Mouse (Mus musculus) forebrain, embryonic 16.5 days (tissue): Measurements from ENCODE around the gene Trim8. TPM values are rescaled to one million over a fixed set of nuclear protein-coding genes. Genes with fewer than 3 reads are reported as not detected.
A peak's percentile ranks its signal among the peaks of the same experiment; 100 is the strongest.

Experiments used
- ATAC-seq: fragments of 200-750 bp; cut with Nextera tagmentation; 2 replicates; pipeline ENCODE4 v1.8.0; 2017; ENCODE audit warnings: mild to moderate bottlenecking, moderate library complexity
- H3K27ac ChIP-seq: fragments of 300-500 bp; sonication (generic); 2 replicates; pipeline ENCODE4 v1.5.1; 2014; ENCODE audit warnings: low read length, control low read depth
- H3K27me3 ChIP-seq: fragments of 300-500 bp; sonication (generic); replicated peaks from 2 replicates; pipeline ENCODE4 v1.6.1; 2014; ENCODE audit warnings: low read length; ENCODE audit not compliant: control insufficient read depth, insufficient read depth
- H3K36me3 ChIP-seq: fragments of 300-500 bp; sonication (generic); 2 replicates; pipeline ENCODE4 v1.6.1; 2014; ENCODE audit not compliant: control insufficient read depth, insufficient read depth
- H3K4me1 ChIP-seq: fragments of 300-500 bp; sonication (generic); replicated peaks from 2 replicates; pipeline ENCODE4 v1.6.1; 2014; ENCODE audit warnings: low read length; ENCODE audit not compliant: control insufficient read depth, insufficient read depth
- H3K4me2 ChIP-seq: fragments of 300-500 bp; sonication (generic); 2 replicates; pipeline ENCODE4 v1.6.1; 2014; ENCODE audit warnings: mild to moderate bottlenecking, low read length, control low read depth
- H3K4me3 ChIP-seq: fragments of 300-500 bp; sonication (generic); replicated peaks from 2 replicates; pipeline ENCODE4 v1.5.1; 2014; ENCODE audit warnings: mild to moderate bottlenecking, low read length, control low read depth
- H3K9ac ChIP-seq: fragments of 300-500 bp; sonication (generic); replicated peaks from 2 replicates; pipeline ENCODE4 v1.6.1; 2014; ENCODE audit warnings: low read depth, low read length, control low read depth
- H3K9me3 ChIP-seq: fragments of 300-500 bp; sonication (generic); 2 replicates; pipeline ENCODE4 v1.6.1; 2016; ENCODE audit warnings: low read length; ENCODE audit not compliant: control insufficient read depth
- WGBS: fragments of 180-500 bp; shearing (Covaris S2); extraction: QIAGEN DNeasy Blood & Tissue Kit; methylation state at CpG from one replicate; pipeline ENCODE4 v1.1.7; 2014; 5-methylcytosine and 5-hydroxymethylcytosine counted together
- polyA plus RNA-seq: library from polyadenylated mRNA; unstranded; fragments of >200 nt; fragmentation: Nextera tagmentation; extraction: Ambion mirVana; gene quantifications from 2 replicates; pipeline ENCODE4 v1.2.1, GENCODE M21; 2015

The Trim8 gene
- polyA plus RNA-seq, 1 experiment from 2014 or later, result 27.7 TPM

- no peaks in the 10 kb centered on the region for H3K9me3 ChIP-seq
- H3K4me2 ChIP-seq, result no peak overlapping the region
- no peak overlapping the region for H3K27ac ChIP-seq
- H3K9ac ChIP-seq, result no peak overlapping the region
- H3K27me3 ChIP-seq, result no peaks in the 10 kb centered on the region
- WGBS, result 78% methylated on average over 4 of the region's 4 CpGs
- no peak overlapping the region for H3K4me3 ChIP-seq
- H3K4me1 ChIP-seq, result peaks cover 5% of the 10 kb centered on the region
- peaks cover 9% of the 10 kb centered on the region; the same call in 1 of the 2 replicates for H3K36me3 ChIP-seq
- no peak for ATAC-seq
These were observed 23.3 kb upstream of the Trim8 start for GRCm38 (mm10) chr19:46478242-46478641.

- 86% methylated on average over 5 of the region's 5 CpGs for WGBS
- Histone ChIP-seq H3K9ac (no peak overlapping the region), H3K9me3 (no peaks in the 10 kb centered on the region), H3K4me3 (no peak overlapping the region), H3K4me2 (no peak overlapping the region), H3K4me1 (peaks cover 10% of the 10 kb centered on the region), H3K27me3 (no peaks in the 10 kb centered on the region), H3K27ac (no peak overlapping the region), H3K36me3 (peaks cover 9% of the 10 kb centered on the region; the same call in 1 of the 2 replicates)
- ATAC-seq, result no peak
These were observed 22.7 kb upstream of the Trim8 start for GRCm38 (mm10) chr19:46478826-46479225.

GRCm38 (mm10) chr19:46479306-46480075 lies 22.0 kb upstream of the Trim8 start:
- Histone ChIP-seq H3K4me2 (no peak overlapping the region), H3K27ac (no peak overlapping the region), H3K9me3 (no peaks in the 10 kb centered on the region), H3K9ac (no peak overlapping the region), H3K36me3 (peaks cover 5% of the 10 kb centered on the region; the same call in 1 of the 2 replicates), H3K27me3 (no peaks in the 10 kb centered on the region), H3K4me3 (no peak overlapping the region), H3K4me1 (peaks cover 17% of the 10 kb centered on the region)
- no peak for ATAC-seq
- 80% methylated on average over 21 of the region's 21 CpGs for WGBS

GRCm38 (mm10) chr19:46480624-46481345 lies 20.7 kb upstream of the Trim8 start:
- H3K4me1 ChIP-seq, result peaks cover 19% of the 10 kb centered on the region
- no peak overlapping the region for H3K4me2 ChIP-seq
- no peak for ATAC-seq
- WGBS, result 75% methylated on average over 10 of the region's 10 CpGs
- no peak overlapping the region for H3K4me3 ChIP-seq
- H3K36me3 ChIP-seq, result 0 out of 2 replicates have a peak, but pooled peaks cover under 1% of the 10 kb centered on the region
- H3K9me3 ChIP-seq, result no peaks in the 10 kb centered on the region
- no peak overlapping the region for H3K9ac ChIP-seq
- H3K27me3 ChIP-seq, result no peaks in the 10 kb centered on the region
- no peak overlapping the region for H3K27ac ChIP-seq

GRCm38 (mm10) chr19:46481352-46481751 lies 20.1 kb upstream of the Trim8 start:
- H3K36me3 ChIP-seq, result 0 out of 2 replicates have a peak, but pooled peaks cover 3% of the 10 kb centered on the region
- no peaks in the 10 kb centered on the region for H3K27me3 ChIP-seq
- peaks cover 19% of the 10 kb centered on the region for H3K4me1 ChIP-seq
- H3K9me3 ChIP-seq, result no peaks in the 10 kb centered on the region
- H3K9ac ChIP-seq, result no peak overlapping the region
- no peak overlapping the region for H3K27ac ChIP-seq
- no peak for ATAC-seq
- 14% methylated on average over 3 of the region's 3 CpGs for WGBS
- H3K4me2 ChIP-seq, result no peak overlapping the region
- H3K4me3 ChIP-seq, result no peak overlapping the region

GRCm38 (mm10) chr19:46481756-46482155 lies 19.7 kb upstream of the Trim8 start:
- Histone ChIP-seq H3K4me1 (peaks cover 19% of the 10 kb centered on the region), H3K27ac (no peak overlapping the region), H3K27me3 (no peaks in the 10 kb centered on the region), H3K36me3 (0 out of 2 replicates have a peak, but pooled peaks cover 5% of the 10 kb centered on the region), H3K9ac (no peak overlapping the region), H3K4me3 (no peak overlapping the region), H3K9me3 (no peaks in the 10 kb centered on the region), H3K4me2 (no peak overlapping the region)
- no peak for ATAC-seq
- WGBS, result 22% methylated on average over 4 of the region's 4 CpGs

- WGBS, result 34% methylated on average over 17 of the region's 17 CpGs
- Histone ChIP-seq H3K27me3 (no peaks in the 10 kb centered on the region), H3K4me3 (no peak overlapping the region), H3K4me2 (no peak overlapping the region), H3K27ac (no peak overlapping the region), H3K9me3 (no peaks in the 10 kb centered on the region), H3K4me1 (peaks cover 19% of the 10 kb centered on the region), H3K36me3 (0 out of 2 replicates have a peak, but pooled peaks cover 5% of the 10 kb centered on the region), H3K9ac (no peak overlapping the region)
- ATAC-seq, result no peak
These were observed 18.5 kb upstream of the Trim8 start for GRCm38 (mm10) chr19:46482896-46483516.

- H3K36me3 ChIP-seq, result 0 out of 2 replicates have a peak, but pooled peaks cover 5% of the 10 kb centered on the region
- ATAC-seq, result peak; percentile 55; the same call in 1 of the 2 replicates
These were observed 17.7 kb upstream of the Trim8 start for GRCm38 (mm10) chr19:46483701-46484328.

More at GRCm38 (mm10) chr19:46483701-46484328, 17.7 kb upstream of the Trim8 start:
- 48% methylated on average over 15 of the region's 15 CpGs for WGBS
- Histone ChIP-seq H3K27ac (peak overlapping the region; percentile 77), H3K27me3 (no peaks in the 10 kb centered on the region), H3K9ac (no peak overlapping the region), H3K4me2 (no peak overlapping the region), H3K4me1 (peaks cover 19% of the 10 kb centered on the region), H3K4me3 (no peak overlapping the region), H3K9me3 (no peaks in the 10 kb centered on the region)
